In the genomic region with DNA sequence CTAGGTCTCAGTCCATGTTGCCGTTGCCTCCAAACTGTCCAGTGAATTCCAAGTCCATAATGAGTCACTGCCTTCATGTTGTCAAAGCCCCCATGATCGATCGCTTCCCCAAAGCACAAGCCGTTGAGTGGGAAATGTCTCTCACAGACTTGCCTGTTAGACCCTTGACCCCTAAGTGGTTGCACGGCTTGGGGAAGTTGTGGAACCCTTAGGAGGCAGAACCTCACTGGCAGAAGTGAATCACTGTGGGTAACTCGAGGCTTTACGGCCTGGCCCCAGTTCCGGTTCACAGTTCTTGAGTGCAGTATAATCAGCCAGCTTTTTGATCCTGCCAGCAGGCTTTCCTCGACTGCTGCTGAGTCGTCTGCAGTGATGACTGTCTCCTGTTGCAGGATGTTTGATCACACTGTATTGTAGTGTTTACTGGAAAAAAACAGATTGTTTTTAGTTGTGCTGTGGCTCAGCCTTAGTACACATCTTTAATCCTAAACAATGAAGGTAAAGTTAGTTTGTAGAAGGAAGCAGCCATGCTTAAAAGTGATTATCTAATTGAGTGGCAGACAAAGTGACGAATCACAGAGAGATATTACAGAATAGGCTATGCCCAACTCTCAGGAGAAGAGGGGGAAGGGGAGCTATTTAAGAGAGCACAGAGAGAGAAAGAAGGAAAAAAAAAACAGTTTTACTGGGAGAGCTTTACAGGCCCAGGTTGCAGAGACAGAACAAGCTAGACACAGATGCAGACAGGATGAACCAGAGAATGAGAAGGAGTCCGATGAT, we compare ENCODE assay signal across 11 mouse cellular contexts. TPM values are rescaled to one million over a fixed set of nuclear protein-coding genes. Genes with fewer than 3 reads are reported as not detected.
DNase-seq lines count a peak whose midpoint lies in the region; ATAC-seq and TF ChIP-seq lines count a peak whose summit lies in the region.
"Had no signal": no experiment of that assay in that cellular context is flagged by ENCODE, and none has a peak within 500 bp of the region (broad histone marks: within the 10 kb centered on the region; RNA-seq: fewer than 3 reads in every experiment).

No protein-coding gene starts in this region.

- peak; percentile 25 for DNase-seq in hindbrain, embryonic 10.5 days (ENCODE audit: low spot score)
- DNase-seq in 3134 (ENCODE audit: extremely low read depth, insufficient read length, low spot score), result peak; percentile 8
- peak; percentile 56 for DNase-seq in embryo, embryonic 11 days
- DNase-seq in lung, embryonic 14.5 days, result peak; percentile 52
- DNase-seq in right cerebral cortex, postnatal 36 days (ENCODE audit: low spot score in 2 of 2), result no peak
- DNase-seq in thymus, postnatal 10 days (ENCODE audit: low spot score in 2 of 2), result no peak

- H3K27ac ChIP-seq in hindbrain, embryonic 10.5 days, result no peak overlapping the region
- H3K27ac ChIP-seq in hindbrain, embryonic 16.5 days (ENCODE audit: low read depth, low read length), result no peak overlapping the region
- H3K27ac ChIP-seq in lung, embryonic 14.5 days (ENCODE audit: low read depth), result no peak overlapping the region
- H3K27ac ChIP-seq: embryonic facial prominence, embryonic 12.5 days; heart, embryonic 15.5 days; stomach, embryonic 15.5 days had no signal

- no peaks in the 10 kb centered on the region for H3K36me3 ChIP-seq in hindbrain, embryonic 10.5 days
- no peaks in the 10 kb centered on the region for H3K36me3 ChIP-seq in hindbrain, embryonic 16.5 days (ENCODE audit: control insufficient read depth, insufficient read depth, low read length)
- H3K36me3 ChIP-seq in lung, embryonic 14.5 days (ENCODE audit: insufficient read depth), result no peaks in the 10 kb centered on the region
- H3K36me3 ChIP-seq: embryonic facial prominence, embryonic 12.5 days; heart, embryonic 15.5 days; stomach, embryonic 15.5 days had no signal

- no peak for ATAC-seq in hindbrain, embryonic 16.5 days
- peak; percentile 69 for ATAC-seq in lung, embryonic 14.5 days (ENCODE audit: insufficient read depth)
- no peak for ATAC-seq in granulocyte monocyte progenitor cell, adult 5-6 weeks (replicated peaks; ENCODE audit: poor library complexity, severe bottlenecking)

- H3K9ac ChIP-seq in hindbrain, embryonic 16.5 days (ENCODE audit: low read depth, low read length), result no peak overlapping the region
- H3K9ac ChIP-seq in lung, embryonic 14.5 days, result no peak overlapping the region
- H3K9ac ChIP-seq: embryonic facial prominence, embryonic 12.5 days; heart, embryonic 15.5 days; stomach, embryonic 15.5 days had no signal

- 46% methylated on average over 12 of the region's 12 CpGs for WGBS in hindbrain, embryonic 10.5 days
- 46% methylated on average over 12 of the region's 12 CpGs for WGBS in hindbrain, embryonic 16.5 days
- WGBS in lung, embryonic 14.5 days, result 24% methylated on average over 12 of the region's 12 CpGs

- no peaks in the 10 kb centered on the region for H3K27me3 ChIP-seq in hindbrain, embryonic 10.5 days (ENCODE audit: insufficient read depth, poor library complexity, severe bottlenecking)
- H3K27me3 ChIP-seq in hindbrain, embryonic 16.5 days (replicated peaks; ENCODE audit: control insufficient read depth, insufficient read depth, low read length), result no peaks in the 10 kb centered on the region
- no peaks in the 10 kb centered on the region for H3K27me3 ChIP-seq in lung, embryonic 14.5 days (ENCODE audit: insufficient read depth, low read length)
- H3K27me3 ChIP-seq: embryonic facial prominence, embryonic 12.5 days; heart, embryonic 15.5 days; stomach, embryonic 15.5 days had no signal

- TF ChIP-seq CTCF in lung, embryonic 14.5 days (IDR thresholded peaks at IDR 0.05; ENCODE audit: low read depth), result no peak

- no peaks in the 10 kb centered on the region for H3K9me3 ChIP-seq in hindbrain, embryonic 10.5 days
- no peaks in the 10 kb centered on the region for H3K9me3 ChIP-seq in hindbrain, embryonic 16.5 days (ENCODE audit: control insufficient read depth, low read length)
- H3K9me3 ChIP-seq in lung, embryonic 14.5 days (ENCODE audit: low read depth, low read length), result no peaks in the 10 kb centered on the region
- H3K9me3 ChIP-seq: embryonic facial prominence, embryonic 12.5 days; heart, embryonic 15.5 days; stomach, embryonic 15.5 days had no signal

- no peak overlapping the region for H3K4me3 ChIP-seq in hindbrain, embryonic 10.5 days
- no peak overlapping the region for H3K4me3 ChIP-seq in hindbrain, embryonic 16.5 days (ENCODE audit: low read length)
- H3K4me3 ChIP-seq in lung, embryonic 14.5 days (ENCODE audit: low read depth, low read length), result no peak overlapping the region
- H3K4me3 ChIP-seq: embryonic facial prominence, embryonic 12.5 days; heart, embryonic 15.5 days; stomach, embryonic 15.5 days had no signal

- no peak overlapping the region for H3K4me2 ChIP-seq in hindbrain, embryonic 16.5 days (ENCODE audit: low read length)
- no peak overlapping the region for H3K4me2 ChIP-seq in lung, embryonic 14.5 days
- H3K4me2 ChIP-seq: embryonic facial prominence, embryonic 12.5 days; heart, embryonic 15.5 days; stomach, embryonic 15.5 days had no signal

- H3K4me1 ChIP-seq in hindbrain, embryonic 10.5 days (replicated peaks), result peaks cover 6% of the 10 kb centered on the region; the same call in 1 of the 2 replicates
- H3K4me1 ChIP-seq in hindbrain, embryonic 16.5 days (ENCODE audit: control insufficient read depth, insufficient read depth, low read depth, low read length), result no peaks in the 10 kb centered on the region
- no peaks in the 10 kb centered on the region for H3K4me1 ChIP-seq in lung, embryonic 14.5 days (ENCODE audit: insufficient read depth)
- H3K4me1 ChIP-seq: heart, embryonic 15.5 days; stomach, embryonic 15.5 days had no signal

RNA-seq across cellular contexts. Expression of a gene that starts 34.2 kb away (rescaled TPM):
- 25.2 and 25.8 TPM in 2 replicates for polyA plus RNA-seq in hindbrain, embryonic 10.5 days (2016; fragmentation: Nextera tagmentation; extraction: Ambion mirVana)
- polyA plus RNA-seq in hindbrain, embryonic 16.5 days (2015; fragmentation: Nextera tagmentation; extraction: Ambion mirVana), result 28.9 and 36.0 TPM in 2 replicates
- 36.1 and 36.8 TPM in 2 replicates for polyA plus RNA-seq in lung, embryonic 14.5 days (2014; fragmentation: Nextera tagmentation; extraction: Ambion mirVana)
- total RNA-seq in granulocyte monocyte progenitor cell, adult 5-6 weeks (2014; fragmentation: Nextera tagmentation), result not detected in 2 replicates
- 1.9 TPM in 1 of 2 replicates, not detected in the other for total RNA-seq in granulocyte monocyte progenitor cell, adult 5-6 weeks (2017)

Comparison
In these comparisons a context has a peak if more than half of its experiments do, and no peak if none do; other contexts are left out.
1. DNase-seq: peak in hindbrain, embryonic 10.5 days (single experiment), 3134 (single experiment), embryo, embryonic 11 days (single experiment) and lung, embryonic 14.5 days (single experiment); none in right cerebral cortex, postnatal 36 days (0 of 2) and thymus, postnatal 10 days (0 of 2).